Mouse (Mus musculus): ENCODE data around the gene Sfpq.

DNA sequence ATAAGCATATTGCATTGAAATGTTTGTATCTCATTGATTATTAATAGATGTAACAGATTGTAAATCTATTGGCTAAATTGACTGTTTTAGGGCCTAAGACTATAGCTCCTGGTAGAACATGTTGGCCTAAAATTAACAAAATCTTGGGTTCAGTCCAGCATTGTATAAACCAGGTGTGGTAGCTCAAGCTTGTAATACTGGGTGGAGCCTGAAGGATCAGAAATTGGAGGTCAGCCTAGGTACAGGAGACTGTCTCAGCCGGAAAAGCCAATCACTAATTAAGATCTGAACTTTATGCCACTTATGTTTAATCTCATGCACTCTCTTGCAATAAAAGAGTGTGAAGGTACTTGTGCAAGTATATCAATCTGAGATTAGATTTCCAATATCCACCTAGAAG lies 64.6 kb downstream of the Sfpq start:
- TF ChIP-seq CTCF (IDR thresholded peaks at IDR 0.05; ENCODE audit: borderline replicate concordance, extremely low read depth, insufficient read depth, insufficient read length): no peak
- TF ChIP-seq POLR2A (IDR thresholded peaks at IDR 0.05; ENCODE audit: borderline replicate concordance, extremely low read depth, insufficient read depth, insufficient read length, poor library complexity, severe bottlenecking): no peak
